Mouse (Mus musculus): ENCODE results near the gene Capn7.

Capn7 gene

DNA sequence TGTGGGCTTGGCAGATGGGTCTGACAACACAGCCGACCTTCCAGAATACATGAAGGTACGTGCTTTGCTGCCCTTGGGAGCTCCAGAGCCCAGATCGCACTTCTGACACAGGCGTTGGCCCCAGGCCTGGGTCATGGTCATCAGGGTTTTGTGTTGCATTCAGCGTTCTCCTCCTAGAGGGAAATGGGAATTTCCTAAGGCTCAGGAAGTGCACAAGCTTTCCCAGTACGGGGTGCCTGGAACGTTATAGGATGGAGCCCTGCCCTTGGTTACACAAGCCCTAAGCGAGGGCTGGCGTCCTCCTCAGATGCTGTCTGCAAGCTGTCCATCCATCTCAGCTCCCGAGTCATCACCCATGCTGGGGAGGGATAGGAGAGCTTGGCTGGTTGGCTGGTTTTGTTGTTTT is 76.2 kb downstream of the Capn7 start:
- no peak for DNase-seq (ENCODE audit: extremely low spot score, low read depth, low spot score)

DNA sequence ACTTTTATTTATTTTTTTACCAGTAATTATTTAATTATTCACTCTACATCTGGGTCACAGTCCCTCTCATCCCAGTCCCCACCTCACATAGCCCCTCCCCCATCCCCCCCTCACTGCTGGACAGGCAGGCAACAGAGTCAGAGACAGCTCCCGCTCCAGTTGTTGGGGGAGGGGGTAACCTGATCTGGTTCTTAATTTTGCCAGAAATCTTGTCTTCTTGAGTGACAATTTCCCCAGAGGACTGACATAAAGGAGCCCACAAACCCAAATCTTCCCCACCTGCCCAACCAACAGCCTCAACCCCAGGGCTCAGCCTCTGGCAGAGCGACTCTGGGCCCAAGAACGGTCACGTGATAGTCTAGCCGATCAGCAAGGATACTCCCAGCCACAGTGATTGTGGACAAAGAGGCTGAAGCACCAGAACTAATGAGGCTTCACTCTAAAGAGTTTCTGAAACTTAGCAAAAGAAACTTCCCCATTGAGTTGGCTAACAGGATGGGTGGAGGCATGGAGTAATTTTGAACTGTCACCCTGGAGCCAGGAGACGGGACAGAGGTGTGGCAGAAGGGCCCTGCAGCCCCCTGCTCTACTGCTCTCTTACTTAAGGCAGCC is 77.1 kb downstream of the Capn7 start:
- no peak for DNase-seq (ENCODE audit: extremely low spot score, low read depth, low spot score)

DNA sequence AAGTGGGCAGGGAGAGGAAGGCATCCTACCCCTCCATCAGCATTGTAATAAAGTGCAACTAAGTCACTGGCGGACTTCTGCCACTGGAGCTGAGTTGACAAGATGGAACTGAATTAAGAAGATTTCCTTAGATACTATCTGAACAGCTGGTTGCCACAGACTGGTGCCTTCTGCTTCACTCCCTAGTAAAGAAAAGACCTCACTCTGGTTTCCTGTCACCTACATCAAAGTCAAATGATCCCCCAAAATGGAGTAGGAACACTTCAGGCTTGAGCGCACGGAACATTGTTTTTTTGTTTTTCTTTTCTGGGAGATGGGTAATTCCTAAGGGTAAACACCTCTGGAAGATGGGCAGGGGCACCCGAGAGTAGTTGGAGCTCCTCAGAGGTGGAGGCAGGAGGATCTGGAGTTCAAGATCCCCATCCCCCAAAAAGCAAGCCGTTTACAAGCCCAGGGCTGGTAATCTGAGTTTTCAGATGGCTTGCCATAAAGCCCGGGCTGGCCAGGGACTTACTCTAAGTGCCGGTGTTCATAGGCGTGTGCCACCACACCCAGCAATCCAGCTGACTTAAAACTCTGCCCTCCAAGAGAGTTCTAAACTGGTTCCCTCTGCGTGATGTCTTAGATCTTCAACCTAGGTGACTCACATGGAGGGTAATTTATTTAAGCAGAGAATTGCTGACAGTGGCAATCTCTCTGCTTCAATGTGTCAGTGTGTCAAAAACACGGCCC is 78.0 kb downstream of the Capn7 start:
- no peak for DNase-seq (ENCODE audit: extremely low spot score, low read depth, low spot score)

DNA sequence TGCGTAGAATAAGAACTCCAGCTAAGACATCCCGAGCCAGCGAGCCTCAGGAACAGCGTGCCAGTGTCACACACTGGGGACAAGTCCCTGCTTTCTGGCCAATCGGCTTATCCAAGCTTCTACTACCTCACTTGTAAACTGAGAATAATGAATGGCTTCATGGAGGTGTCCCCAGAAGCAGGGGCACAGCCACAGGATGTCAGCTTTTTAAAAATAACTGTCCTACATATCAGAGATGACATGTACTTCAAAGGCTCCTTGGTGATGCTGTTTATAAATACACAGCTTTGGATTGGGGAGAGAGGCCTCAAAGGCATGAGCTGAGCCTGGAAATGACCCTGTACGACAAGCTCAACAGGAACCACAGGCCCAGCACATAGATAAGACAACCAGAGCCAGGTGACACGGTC is 78.5 kb downstream of the Capn7 start:
- no peak for DNase-seq (ENCODE audit: extremely low spot score, low read depth, low spot score)

DNA sequence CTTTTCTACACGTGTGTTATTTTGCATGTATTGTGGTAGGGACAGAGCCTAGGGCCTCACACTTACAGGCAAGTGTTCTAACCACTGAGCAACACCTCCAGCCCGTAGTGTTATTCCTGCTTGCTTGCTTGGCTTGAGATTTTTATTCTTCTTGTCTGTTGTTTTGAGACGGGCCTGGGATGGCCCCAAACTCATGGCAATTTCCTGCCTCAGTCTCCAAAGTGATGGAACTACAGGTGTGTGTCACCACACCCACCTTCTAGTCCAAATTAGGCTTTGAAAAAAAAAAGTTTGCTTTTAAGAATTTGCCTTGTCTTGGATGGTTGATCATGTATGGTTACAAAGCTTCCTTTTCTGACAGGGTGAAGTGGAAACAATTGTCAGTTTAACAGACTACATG is 80.0 kb downstream of the Capn7 start:
- no peak for DNase-seq (ENCODE audit: extremely low spot score, low read depth, low spot score)

DNA sequence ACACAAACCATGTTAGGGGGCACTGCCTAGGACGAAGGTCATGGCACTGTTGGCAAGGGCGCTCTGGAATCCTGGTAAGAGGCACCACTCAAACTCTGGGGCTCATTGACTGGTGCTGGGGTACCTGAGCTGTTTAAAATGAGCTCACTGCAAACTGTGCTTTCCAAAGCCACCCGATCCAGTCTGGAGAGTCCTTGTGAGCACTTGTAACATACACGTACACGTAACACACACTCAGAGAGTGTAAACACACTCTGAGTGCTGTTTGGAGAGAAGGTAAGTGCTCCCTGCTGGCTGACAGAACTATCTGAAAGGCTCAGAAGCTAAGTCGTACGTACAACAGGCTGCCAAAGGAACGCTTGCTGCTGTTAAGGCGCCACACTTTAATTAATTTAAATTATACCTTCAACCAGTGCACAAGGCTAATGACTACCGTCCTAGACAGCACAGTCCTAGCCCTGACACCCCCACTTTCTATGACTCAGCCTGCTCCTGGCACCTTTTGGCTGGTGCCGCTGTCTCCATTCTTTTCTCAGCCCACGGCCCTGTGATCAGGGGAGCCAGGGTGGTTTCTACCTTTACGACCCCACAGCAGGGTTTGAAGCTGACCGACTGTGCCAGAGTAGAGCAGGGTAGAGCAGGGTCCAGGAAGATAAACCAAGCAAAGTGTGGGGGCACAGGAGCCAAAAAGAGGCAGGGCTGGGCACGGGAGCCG is 80.6 kb downstream of the Capn7 start:
- no peak for DNase-seq (ENCODE audit: extremely low spot score, low read depth, low spot score)

DNA sequence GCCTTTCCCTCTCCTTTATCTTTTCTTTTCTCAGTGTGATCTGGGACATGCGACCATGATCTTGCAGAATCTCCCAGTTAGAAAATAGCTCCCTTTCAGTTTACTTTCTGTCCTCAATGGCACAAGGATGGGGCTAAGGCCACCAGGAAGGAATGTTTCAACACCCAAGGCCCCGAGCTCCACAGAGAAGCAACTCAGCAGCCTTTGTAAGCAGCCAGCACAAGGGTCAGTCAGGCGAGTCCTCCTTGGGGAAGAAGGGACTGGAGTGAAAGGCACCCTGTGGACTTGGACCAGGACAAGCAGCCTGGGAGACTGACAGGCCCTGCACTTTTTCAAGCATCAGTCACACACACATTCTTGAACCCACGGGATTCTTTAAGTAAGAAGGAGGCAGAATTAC is 82.8 kb downstream of the Capn7 start:
- DNase-seq (ENCODE audit: extremely low spot score, low read depth, low spot score) = no peak

DNA sequence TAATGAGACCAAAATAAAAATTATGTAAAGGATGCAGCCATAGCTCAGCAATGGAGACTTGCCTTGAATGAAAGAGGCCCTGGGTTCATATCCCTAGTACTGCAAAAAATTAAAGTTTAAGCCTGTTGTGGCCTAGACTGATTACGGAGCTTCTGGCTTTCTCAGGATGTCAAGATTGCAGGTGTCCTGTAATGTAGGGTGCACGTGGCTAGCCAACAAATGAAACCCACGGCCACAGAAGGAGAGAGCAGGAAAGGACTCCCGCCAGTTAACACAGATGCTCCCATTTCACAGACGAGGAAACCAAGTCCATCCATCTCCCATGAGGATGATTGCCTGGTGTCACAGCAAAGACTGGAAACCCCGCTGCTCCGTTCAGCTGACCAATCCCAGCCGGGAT is 83.7 kb downstream of the Capn7 start:
- DNase-seq (ENCODE audit: extremely low spot score, low read depth, low spot score) = no peak

DNA sequence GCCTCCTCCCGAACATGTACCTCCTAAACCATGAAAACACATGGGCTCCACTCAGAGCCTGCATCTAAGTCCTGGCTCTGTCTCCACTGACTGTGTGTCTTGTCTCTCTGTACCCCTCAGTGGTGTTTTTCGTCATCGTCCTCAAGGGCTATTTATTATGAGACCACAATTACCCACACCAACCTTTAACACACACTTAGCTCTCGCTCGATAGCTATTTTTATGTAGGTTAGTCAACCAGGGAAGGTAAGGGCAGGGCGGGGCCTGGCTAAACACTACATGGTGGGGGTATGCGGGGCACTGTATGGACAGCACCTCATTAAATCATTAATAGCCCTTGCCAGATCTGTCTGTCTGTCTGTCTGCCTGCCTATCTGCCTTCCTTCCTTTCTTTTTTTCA is 84.1 kb downstream of the Capn7 start:
- DNase-seq (ENCODE audit: extremely low spot score, low read depth, low spot score) = no peak

DNA sequence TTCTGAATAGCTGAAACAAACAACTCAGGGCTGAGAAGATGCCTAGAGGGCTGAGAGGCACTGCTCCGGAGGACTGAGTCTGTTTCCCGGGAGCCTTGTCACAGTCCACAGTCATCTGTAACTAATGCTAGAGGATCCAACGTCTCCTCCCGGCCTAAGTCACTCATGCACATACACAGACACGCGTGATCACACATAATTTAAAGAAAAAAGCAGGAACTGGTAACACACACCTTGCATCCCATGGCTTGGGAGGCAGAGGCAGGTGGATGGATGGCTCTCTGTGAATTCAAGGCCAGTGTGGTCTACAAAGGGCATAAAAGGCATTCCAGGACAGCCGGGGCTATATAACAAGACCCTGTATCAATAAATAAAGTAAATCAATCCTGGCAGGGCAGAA is 84.5 kb downstream of the Capn7 start:
- no peak for DNase-seq (ENCODE audit: extremely low spot score, low read depth, low spot score)
